Mouse (Mus musculus) c-Kit-positive CD71-positive TER-119-negative erythroid progenitor cells, embryonic 14.5 days (primary cell): ENCODE data around the gene Fads6.

Source experiments
- DNase-seq: peaks from one replicate; pipeline ENCODE4 v3.0.0-alpha.2; 2013; ENCODE audit warnings: low read depth

Fads6 gene

GRCm38 (mm10) chr11:115275954-115276353, 21.5 kb downstream of the Fads6 start:
- DNase-seq = no peak

GRCm38 (mm10) chr11:115275509-115275908, 22.0 kb downstream of the Fads6 start:
- DNase-seq = no peak

- no peak for DNase-seq
Observed at GRCm38 (mm10) chr11:115274771-115275170, 22.7 kb downstream of the Fads6 start.

GRCm38 (mm10) chr11:115274178-115274577, 23.3 kb downstream of the Fads6 start:
- no peak for DNase-seq

GRCm38 (mm10) chr11:115273735-115274134, 23.7 kb downstream of the Fads6 start:
- no peak for DNase-seq

- DNase-seq = no peak
Observed at GRCm38 (mm10) chr11:115272894-115273498, 24.5 kb downstream of the Fads6 start.

GRCm38 (mm10) chr11:115271481-115271880, 26.0 kb downstream of the Fads6 start:
- DNase-seq = no peak

- no peak for DNase-seq
Observed at GRCm38 (mm10) chr11:115271052-115271451, 26.4 kb downstream of the Fads6 start.

GRCm38 (mm10) chr11:115270148-115270861, 27.2 kb downstream of the Fads6 start:
- peak; percentile 56 for DNase-seq

GRCm38 (mm10) chr11:115269330-115270066, 28.0 kb downstream of the Fads6 start:
- no peak for DNase-seq

GRCm38 (mm10) chr11:115267958-115268357, 29.5 kb downstream of the Fads6 start:
- DNase-seq = no peak

GRCm38 (mm10) chr11:115267061-115267883, 30.2 kb downstream of the Fads6 start, which contains the start of gene Grin2c:
Grin2c (minus strand) TSS chr11:115267243.
- no peak for DNase-seq

- DNase-seq = no peak
Observed at GRCm38 (mm10) chr11:115266400-115266778, 31.1 kb downstream of the Fads6 start.

- DNase-seq = no peak
Observed at GRCm38 (mm10) chr11:115265771-115266399, 31.6 kb downstream of the Fads6 start.

GRCm38 (mm10) chr11:115264862-115265668, 32.4 kb downstream of the Fads6 start:
- no peak for DNase-seq

- DNase-seq = no peak
Observed at GRCm38 (mm10) chr11:115264136-115264861, 33.2 kb downstream of the Fads6 start.

GRCm38 (mm10) chr11:115262954-115263353, 34.5 kb downstream of the Fads6 start:
- DNase-seq = no peak

- no peak for DNase-seq
Observed at GRCm38 (mm10) chr11:115259134-115259533, 38.3 kb downstream of the Fads6 start.

GRCm38 (mm10) chr11:115257775-115258510, 39.5 kb downstream of the Fads6 start:
- DNase-seq = no peak
